Mouse (Mus musculus) cerebellum, adult 2 months (tissue): ENCODE data around the gene Arid4a. TPM values are rescaled to one million over a fixed set of nuclear protein-coding genes. Genes with fewer than 3 reads are reported as not detected.

Experiments
- DNase-seq, 2 experiments: peaks; one replicate each; pipeline ENCODE4 v3.0.0; 2021
- H3K27ac ChIP-seq: fragments of 200-500 bp; 2 replicates; pipeline ENCODE4 v1.5.1; 2012; ENCODE audit warnings: low read length, control low read depth, inconsistent platforms; ENCODE audit not compliant: insufficient read depth
- H3K27me3 ChIP-seq: fragments of 200-500 bp; 2 replicates; pipeline ENCODE4 v1.6.1; 2012; ENCODE audit warnings: inconsistent platforms, mild to moderate bottlenecking, low read length, moderate library complexity; ENCODE audit not compliant: control insufficient read depth, insufficient read depth
- H3K4me1 ChIP-seq: fragments of 200-500 bp; 2 replicates; pipeline ENCODE4 v1.6.1; 2011; ENCODE audit warnings: low read length; ENCODE audit not compliant: control insufficient read depth, insufficient read depth
- H3K4me3 ChIP-seq: fragments of 200-500 bp; replicated peaks from 2 replicates; pipeline ENCODE3; 2011; ENCODE audit warnings: mild to moderate bottlenecking, low read depth, low read length, control low read depth; ENCODE audit not compliant: insufficient read depth
- CTCF ChIP-seq: fragments of 200-500 bp; IDR thresholded peaks from 2 replicates; pipeline ENCODE4 v1.5.1; 2011; ENCODE audit warnings: low read depth, mild to moderate bottlenecking, control low read depth, low read length, moderate library complexity, borderline replicate concordance; ENCODE audit not compliant: insufficient read depth
- POLR2A ChIP-seq: fragments of 200-500 bp; IDR thresholded peaks from 2 replicates; pipeline ENCODE4 v1.6.1; 2011; ENCODE audit warnings: low read length, control low read depth, borderline replicate concordance; ENCODE audit not compliant: insufficient read depth
- WGBS: fragments of 180-500 bp; shearing (Covaris S2); methylation state at CpG from one replicate; pipeline ENCODE4 v1.1.7; 2018; 5-methylcytosine and 5-hydroxymethylcytosine counted together
- polyA plus RNA-seq: library from polyadenylated mRNA; depleted of rRNA; stranded (reverse); fragments of >200 nt; gene quantifications from 2 replicates; pipeline ENCODE4 v1.2.3, GENCODE M21; 2012

The Arid4a gene
- polyA plus RNA-seq, 1 experiment, result 18.5 TPM

DNA sequence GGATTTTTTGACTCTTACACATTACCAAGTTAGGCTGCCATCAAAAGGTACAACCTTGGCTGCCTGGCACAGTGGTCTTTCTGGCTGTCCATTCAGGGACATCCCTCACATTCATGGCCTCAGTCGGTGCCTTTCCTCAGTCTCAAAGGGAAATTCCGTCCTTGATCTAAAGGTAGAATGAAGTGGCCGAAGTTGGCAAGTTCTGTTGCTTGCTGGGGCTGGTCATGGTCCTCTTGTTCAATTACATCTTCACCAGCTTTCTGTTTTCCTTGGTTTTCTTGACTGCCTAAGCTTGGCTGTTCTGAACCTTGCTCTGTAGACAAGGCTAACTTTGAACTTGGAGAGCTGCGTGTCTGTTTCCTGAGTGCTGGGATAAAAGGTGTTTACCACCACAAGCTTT, 20.0 kb downstream of the Arid4a start:
- no peak for DNase-seq
- TF ChIP-seq POLR2A (no peak), CTCF (no peak)
- no peaks in the 10 kb centered on the region for H3K4me1 ChIP-seq
- H3K27ac ChIP-seq, result no peak overlapping the region
- no peaks in the 10 kb centered on the region for H3K27me3 ChIP-seq
- WGBS, result 92% methylated on average over 4 of the region's 4 CpGs
- H3K4me3 ChIP-seq, result no peak overlapping the region

DNA sequence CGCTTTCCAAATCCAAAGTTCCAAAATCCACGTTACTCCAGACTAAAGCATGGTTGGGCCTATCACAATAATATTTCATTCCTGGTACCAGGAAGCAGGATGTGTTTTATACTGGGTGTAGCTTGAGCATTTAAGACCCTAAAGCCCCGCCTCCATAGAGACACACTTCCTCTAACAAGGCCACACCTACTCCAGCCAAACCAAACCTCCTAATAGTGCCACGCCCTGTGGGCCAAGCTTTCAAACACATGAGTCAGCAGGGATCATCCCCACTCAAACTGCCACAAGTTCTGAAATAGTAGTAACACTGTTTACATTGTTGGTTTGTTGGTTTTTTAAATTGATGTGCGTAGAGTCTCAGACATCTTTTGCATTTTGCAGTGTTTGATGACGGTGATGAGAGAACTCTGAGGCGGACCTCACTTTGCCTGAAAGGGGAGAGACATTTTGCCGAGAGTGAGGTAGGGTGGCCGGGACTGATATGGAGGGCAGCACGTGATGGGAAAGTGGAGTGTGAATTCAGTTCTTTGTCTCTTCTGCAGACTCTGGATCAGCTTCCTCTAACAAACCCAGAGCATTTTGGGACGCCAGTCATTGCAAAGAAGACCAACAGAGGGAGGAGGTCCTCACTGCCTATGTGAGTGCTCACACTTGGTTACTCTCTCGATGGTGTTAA, 21.1 kb downstream of the Arid4a start:
- WGBS, result 92% methylated on average over 12 of the region's 12 CpGs
- DNase-seq, result no peak
- no peaks in the 10 kb centered on the region for H3K4me1 ChIP-seq
- H3K27me3 ChIP-seq, result no peaks in the 10 kb centered on the region
- H3K27ac ChIP-seq, result no peak overlapping the region
- H3K4me3 ChIP-seq, result no peak overlapping the region
- TF ChIP-seq CTCF (no peak), POLR2A (no peak)

DNA sequence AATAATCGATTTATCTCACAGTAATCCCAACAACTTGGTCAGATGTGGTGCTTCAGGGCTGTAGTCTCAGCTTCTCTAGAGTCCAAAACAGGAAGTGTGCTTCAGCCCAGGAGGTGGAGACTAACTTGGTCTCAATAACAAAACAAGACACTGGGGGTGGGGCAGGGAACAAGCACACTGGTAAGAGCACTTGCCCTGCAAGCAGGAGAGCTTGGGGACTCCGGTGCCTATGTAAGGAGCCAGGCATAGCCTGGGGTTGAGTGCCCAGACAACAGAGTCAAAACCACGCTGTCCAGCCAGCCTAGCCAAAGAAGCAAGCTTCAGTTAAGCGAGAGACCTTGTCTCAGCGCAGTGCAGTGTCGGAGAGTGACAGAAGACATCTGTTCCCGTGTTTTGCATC, 24.7 kb downstream of the Arid4a start:
- no peak for TF ChIP-seq CTCF
- TF ChIP-seq POLR2A, result no peak
- no peak overlapping the region for H3K4me3 ChIP-seq
- no peak overlapping the region for H3K27ac ChIP-seq
- no peak for DNase-seq
- WGBS, result 87% methylated on average over 7 of the region's 7 CpGs
- H3K27me3 ChIP-seq, result no peaks in the 10 kb centered on the region
- no peaks in the 10 kb centered on the region for H3K4me1 ChIP-seq

DNA sequence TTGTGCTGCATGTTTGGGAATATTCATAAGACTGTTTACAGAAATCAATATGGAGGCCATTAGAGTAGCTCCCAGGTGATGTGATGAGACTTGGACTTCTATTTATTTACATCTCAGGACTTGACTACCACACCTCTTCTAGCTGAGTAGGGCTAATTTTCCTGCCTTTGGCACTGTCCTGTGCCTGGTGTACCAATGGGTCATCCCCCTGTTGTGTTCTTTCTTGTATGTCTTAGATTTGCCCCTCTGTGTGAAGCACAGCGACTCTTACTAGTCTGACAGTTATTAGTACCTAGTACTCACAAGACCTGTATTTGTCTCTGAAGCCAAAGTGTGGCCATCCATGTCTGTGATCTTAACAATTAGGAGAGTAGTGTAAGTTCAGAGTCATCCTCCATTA, 26.7 kb downstream of the Arid4a start:
- Histone ChIP-seq H3K4me3 (no peak overlapping the region), H3K4me1 (no peaks in the 10 kb centered on the region), H3K27ac (no peak overlapping the region), H3K27me3 (no peaks in the 10 kb centered on the region)
- 95% methylated on average over 1 of the region's 1 CpGs for WGBS
- TF ChIP-seq POLR2A (no peak), CTCF (no peak)
- DNase-seq, result no peak

DNA sequence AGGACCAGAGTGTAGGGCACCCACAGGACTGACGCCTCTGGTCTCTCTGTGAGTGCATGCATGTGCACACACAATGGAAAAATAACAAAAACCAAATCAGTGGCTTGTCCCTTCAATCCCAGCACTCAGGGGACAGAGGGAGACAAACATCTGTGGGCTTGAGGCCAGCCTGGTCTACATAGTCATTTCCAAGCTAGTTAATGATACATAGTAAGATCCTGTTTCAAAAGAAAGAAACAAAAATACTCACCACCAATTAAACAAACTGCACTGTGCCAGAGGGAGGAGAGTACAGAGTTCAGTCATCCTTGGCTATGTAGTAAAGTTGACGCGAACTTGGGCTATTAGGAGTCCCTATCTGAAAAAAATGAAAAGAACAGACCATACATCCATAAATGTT, 27.8 kb downstream of the Arid4a start:
- no peak overlapping the region for H3K27ac ChIP-seq

DNA sequence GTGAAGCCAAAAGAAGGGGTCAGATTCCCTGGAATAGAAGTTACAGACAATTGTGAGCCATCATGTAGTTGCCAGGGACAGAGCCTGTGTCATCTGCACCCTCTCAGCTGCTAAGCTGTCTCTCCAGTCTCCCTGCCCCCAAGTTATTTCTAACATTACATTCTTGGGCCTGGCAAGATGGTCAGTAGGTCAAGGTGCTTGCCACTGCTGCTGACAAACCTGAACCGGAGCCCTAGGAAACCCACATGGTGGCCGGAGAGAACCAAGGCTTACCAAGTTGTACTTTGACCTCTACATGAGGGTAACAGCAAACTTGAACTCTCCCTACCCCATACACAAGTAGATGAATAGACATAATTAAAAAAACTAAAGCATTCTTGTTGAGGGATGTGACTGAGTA, 28.7 kb downstream of the Arid4a start:
- H3K27ac ChIP-seq, result no peak overlapping the region
- no peaks in the 10 kb centered on the region for H3K4me1 ChIP-seq
- DNase-seq, result no peak
- no peak overlapping the region for H3K4me3 ChIP-seq
- TF ChIP-seq POLR2A (no peak), CTCF (no peak)
- 94% methylated on average over 2 of the region's 2 CpGs for WGBS
- no peaks in the 10 kb centered on the region for H3K27me3 ChIP-seq

More for the DNA sequence above, 27.8 kb downstream of the Arid4a start:
- no peaks in the 10 kb centered on the region for H3K4me1 ChIP-seq
- no peak for DNase-seq
- 89% methylated on average over 3 of the region's 3 CpGs for WGBS
- no peaks in the 10 kb centered on the region for H3K27me3 ChIP-seq
- no peak overlapping the region for H3K4me3 ChIP-seq
- TF ChIP-seq CTCF (no peak), POLR2A (no peak)

DNA sequence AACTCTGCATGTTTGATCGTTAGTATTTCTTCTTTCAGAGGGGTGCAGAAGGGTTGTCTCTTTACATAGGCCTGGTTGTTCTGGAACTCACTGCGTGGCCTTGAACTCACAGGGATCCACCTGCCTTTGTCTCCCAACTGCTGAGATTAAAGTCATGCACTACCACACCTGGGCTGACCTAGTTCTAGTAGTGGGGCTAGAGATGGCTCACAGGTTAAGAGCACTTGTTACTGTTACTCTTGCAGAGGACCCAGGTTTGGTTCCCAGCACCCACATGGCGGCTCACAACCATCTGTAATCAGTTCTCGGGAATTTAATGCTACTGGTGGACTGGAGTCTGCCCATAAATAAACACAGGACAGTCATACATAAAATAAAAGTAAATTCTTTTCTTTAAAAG, 30.7 kb downstream of the Arid4a start:
- TF ChIP-seq POLR2A, result no peak
- TF ChIP-seq CTCF, result no peak
- Histone ChIP-seq H3K4me1 (no peaks in the 10 kb centered on the region), H3K27me3 (no peaks in the 10 kb centered on the region), H3K4me3 (no peak overlapping the region), H3K27ac (no peak overlapping the region)
- over 99% methylated on average over 4 of the region's 4 CpGs for WGBS
- DNase-seq, result no peak

DNA sequence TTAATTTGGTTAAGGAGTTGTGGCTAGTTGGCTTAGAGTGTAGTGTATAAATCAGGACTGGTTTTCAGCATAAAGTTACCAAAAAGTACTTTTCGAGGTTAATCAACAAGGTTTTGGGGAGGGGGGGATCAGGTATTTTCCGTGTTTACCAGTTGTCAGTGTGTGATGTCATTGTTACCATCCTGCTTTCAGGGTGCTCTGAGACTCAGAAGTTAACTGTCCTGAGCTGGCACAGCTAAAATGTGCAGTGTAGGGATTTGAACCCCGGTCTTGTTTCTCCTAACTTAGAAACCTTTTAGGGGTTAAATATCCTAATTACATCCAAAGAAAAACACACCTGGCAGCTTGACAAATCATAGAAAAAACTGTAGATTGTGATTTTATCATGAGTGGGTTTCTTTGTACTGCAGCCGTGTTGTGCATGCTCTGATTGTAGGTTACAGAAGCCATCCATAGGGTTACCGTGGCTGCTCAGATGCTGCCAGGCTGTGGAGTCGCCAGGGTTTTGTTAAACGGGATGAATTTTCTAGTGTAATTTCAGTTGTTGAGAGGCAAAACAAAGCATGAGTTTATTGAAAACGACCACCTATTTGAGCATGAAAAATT, 31.8 kb downstream of the Arid4a start:
- 24% methylated on average over 8 of the region's 8 CpGs for WGBS
- Histone ChIP-seq H3K27me3 (no peaks in the 10 kb centered on the region), H3K4me3 (peak overlapping the region; percentile 96), H3K4me1 (peaks cover 4% of the 10 kb centered on the region), H3K27ac (0 out of 2 replicates have a peak overlapping the region, but pooled peaks have one; percentile 15)
- no peak for TF ChIP-seq CTCF
- TF ChIP-seq POLR2A, result no peak
- peak in 1 of 2 experiments; percentile 35 for DNase-seq
